Mouse (Mus musculus): ENCODE measurements around the gene Xab2. TPM values are rescaled to one million over a fixed set of nuclear protein-coding genes. Genes with fewer than 3 reads are reported as not detected.

Gene Xab2
- total and polyA plus RNA-seq, 3 experiments: 49.9 to 60.7 (median 57.1) TPM

DNA sequence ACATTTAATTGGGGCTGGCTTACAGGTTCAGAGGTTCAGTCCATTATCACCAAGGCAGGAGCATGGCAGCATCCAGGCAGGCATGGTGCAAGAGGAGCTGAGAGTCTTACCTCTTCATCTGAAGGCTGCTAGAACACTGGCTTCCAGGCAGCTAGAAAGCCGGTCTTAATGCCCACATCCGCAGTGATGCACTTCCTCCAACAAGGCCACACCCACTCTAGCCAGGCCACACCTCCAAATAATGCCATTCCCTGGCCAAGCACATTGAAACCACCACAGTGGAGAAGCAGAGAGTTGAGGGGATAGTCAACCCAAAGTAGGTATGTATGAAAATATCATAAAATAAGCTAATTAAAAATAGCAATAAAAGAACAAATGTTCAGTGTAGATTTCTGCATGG lies 49.3 kb upstream of the Xab2 start:
- H3K4me2 ChIP-seq (ENCODE audit: insufficient read depth, low read depth, poor library complexity, severe bottlenecking): no peak overlapping the region
- TF ChIP-seq KAT2A (IDR thresholded peaks at IDR 0.05; ENCODE audit: insufficient replicate concordance, low read length) (no peak), SIN3A (IDR thresholded peaks at IDR 0.05; ENCODE audit: low read length) (no peak), E2F4 (IDR thresholded peaks at IDR 0.05; ENCODE audit: insufficient replicate concordance, low read depth, low read length) (no peak), JUN (IDR thresholded peaks at IDR 0.05; ENCODE audit: insufficient read depth, low read depth, low read length) (no peak), POLR2A (IDR thresholded peaks at IDR 0.05; ENCODE audit: low read depth, low read length) (no peak), USF2 (conservative IDR thresholded peaks at IDR 0.05; ENCODE audit: low read depth, low read length) (no peak), NRF1 (IDR thresholded peaks at IDR 0.05; ENCODE audit: low read depth, low read length) (no peak), TBP (conservative IDR thresholded peaks at IDR 0.05; ENCODE audit: low read depth, low read length) (no peak), ETS1 (conservative IDR thresholded peaks at IDR 0.05; ENCODE audit: low read depth, low read length) (no peak), ZNF384 (IDR thresholded peaks at IDR 0.05; ENCODE audit: low read depth, low read length) (no peak), ZC3H11A (IDR thresholded peaks at IDR 0.05; ENCODE audit: low read depth, low read length) (no peak), MAX (IDR thresholded peaks at IDR 0.05; ENCODE audit: low read length) (no peak), ZKSCAN1 (IDR thresholded peaks at IDR 0.05; ENCODE audit: borderline replicate concordance, low read depth, low read length) (no peak), HCFC1 (IDR thresholded peaks at IDR 0.05; ENCODE audit: low read depth, low read length) (no peak), MXI1 (IDR thresholded peaks at IDR 0.05; ENCODE audit: low read depth, low read length) (no peak), MEF2A (IDR thresholded peaks at IDR 0.05; ENCODE audit: borderline replicate concordance, low read depth, low read length) (no peak), CHD1 (IDR thresholded peaks at IDR 0.05; ENCODE audit: low read depth, low read length) (no peak), SMC3 (IDR thresholded peaks at IDR 0.05; ENCODE audit: low read depth, low read length) (no peak)
- H3K9me3 ChIP-seq (replicated peaks; ENCODE audit: low read length): no peaks in the 10 kb centered on the region
- in situ Hi-C loops (cut with MboI; ENCODE audit: low pct_ligation_motif_present, low pct_unique_long_range_greater_than_20kb, low sequenced_read_pairs) (loop anchor here (5.0 to 10.0 kb wide), 4 partner anchors 43 to 316 kb away; partner anchors contain the start of genes A430078G23Rik, Pcp2 and Pex11g), dilution Hi-C loops (cut with MboI; ENCODE audit: extremely low pct_ligation_motif_present, extremely low pct_unique_long_range_greater_than_20kb, low sequenced_read_pairs) (no loop called here)
- no peak overlapping the region for H3K27ac ChIP-seq (ENCODE audit: insufficient read depth, low read depth)
- no peak for DNase-seq (ENCODE audit: extremely low read depth)
- H3K79me2 ChIP-seq (replicated peaks; ENCODE audit: control insufficient read depth, extremely low read depth, insufficient read depth, poor library complexity, severe bottlenecking): no peaks in the 10 kb centered on the region
- no peak overlapping the region for H3K4me3 ChIP-seq (replicated peaks in 1 of 3; ENCODE audit: low read depth in 2 of 3, low read length in 2 of 3, poor library complexity in 1 of 3)
- no peaks in the 10 kb centered on the region for H3K36me3 ChIP-seq (replicated peaks in 1 of 2; ENCODE audit: control insufficient read depth in 1 of 2, insufficient read depth in 1 of 2, low read length in 1 of 2)
- H3K9ac ChIP-seq (ENCODE audit: insufficient read depth, low read depth): no peak overlapping the region
- peaks cover 24% of the 10 kb centered on the region for H3K27me3 ChIP-seq (replicated peaks)
- peaks cover 7 to 18% of the 10 kb centered on the region in 2 experiments; a peak in 3 of 4 replicates for H3K4me1 ChIP-seq (ENCODE audit: control insufficient read depth in 1 of 2, insufficient read depth in 2 of 2)

DNA sequence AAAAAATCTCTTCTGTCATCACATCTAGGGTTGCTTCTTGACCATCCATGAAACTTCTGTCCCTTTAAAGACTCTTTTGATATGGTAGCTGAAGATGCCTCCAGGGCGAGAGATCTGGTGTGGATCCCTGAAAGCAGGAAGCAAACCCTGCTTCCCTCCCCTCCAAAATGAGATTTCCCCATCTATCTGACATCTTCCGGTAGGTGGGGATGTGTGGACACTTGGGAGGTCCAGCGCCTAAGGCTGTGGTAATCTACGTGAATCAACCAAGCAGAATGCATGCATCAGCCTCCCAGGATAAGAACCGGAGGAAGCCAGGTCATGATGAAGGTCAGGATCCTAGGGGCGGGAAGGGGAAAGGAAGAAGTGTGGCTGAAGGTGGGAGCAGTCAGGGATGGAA lies 44.4 kb upstream of the Xab2 start, which contains the start of gene Mcemp1:
TSS of gene Mcemp1 (plus strand) at position 248 of the 400 bp plus-strand sequence.
- in situ Hi-C loops (cut with MboI; ENCODE audit: low pct_ligation_motif_present, low pct_unique_long_range_greater_than_20kb, low sequenced_read_pairs): no loop called here
- Histone ChIP-seq H3K4me2 (ENCODE audit: insufficient read depth, low read depth, poor library complexity, severe bottlenecking) (peak within 1 kb of the TSS; percentile 45), H3K9me3 (replicated peaks; ENCODE audit: low read length) (no peaks in the 10 kb centered on the region), H3K27me3 (replicated peaks) (no peaks in the 10 kb centered on the region), H3K79me2 (replicated peaks; ENCODE audit: control insufficient read depth, extremely low read depth, insufficient read depth, poor library complexity, severe bottlenecking) (no peaks in the 10 kb centered on the region), H3K9ac (ENCODE audit: insufficient read depth, low read depth) (peak within 1 kb of the TSS; percentile 40), H3K4me3 (replicated peaks in 1 of 3; ENCODE audit: low read depth in 2 of 3, low read length in 2 of 3, poor library complexity in 1 of 3) (no peak within 1 kb of the TSS), H3K4me1 (ENCODE audit: control insufficient read depth in 1 of 2, insufficient read depth in 2 of 2) (peaks cover 15 to 35% of the 10 kb centered on the region in 2 experiments; a peak in 3 of 4 replicates), H3K36me3 (replicated peaks in 1 of 2; ENCODE audit: control insufficient read depth in 1 of 2, insufficient read depth in 1 of 2, low read length in 1 of 2) (no peaks in the 10 kb centered on the region), H3K27ac (ENCODE audit: insufficient read depth, low read depth) (no peak within 1 kb of the TSS)
- no peak for TF ChIP-seq GABPA (IDR thresholded peaks at IDR 0.05; ENCODE audit: insufficient replicate concordance, low read depth, low read length)
- TF ChIP-seq MYC (IDR thresholded peaks at IDR 0.05; ENCODE audit: low read depth, low read length): no peak
- TF ChIP-seq ZNF384 (IDR thresholded peaks at IDR 0.05; ENCODE audit: low read depth, low read length): no peak
- TF ChIP-seq IRF4 (IDR thresholded peaks at IDR 0.05; ENCODE audit: low read depth, low read length): no peak
- TF ChIP-seq MAFK (IDR thresholded peaks at IDR 0.05; ENCODE audit: insufficient replicate concordance, low read length): no peak
- no peak for TF ChIP-seq JUND (conservative IDR thresholded peaks at IDR 0.05; ENCODE audit: low read depth, low read length)
- no peak for TF ChIP-seq ZC3H11A (IDR thresholded peaks at IDR 0.05; ENCODE audit: low read depth, low read length)
- dilution Hi-C loops (cut with MboI; ENCODE audit: extremely low pct_ligation_motif_present, extremely low pct_unique_long_range_greater_than_20kb, low sequenced_read_pairs): no loop called here
- no peak for DNase-seq (ENCODE audit: extremely low read depth)
